Mouse (Mus musculus): ENCODE data around the gene Dnaaf3.
"Not testable (repeated sequence)": the region's sequence is repeated elsewhere in the genome, so short reads cannot be mapped to it uniquely, and the experiment has no call there.

The Dnaaf3 gene

DNA sequence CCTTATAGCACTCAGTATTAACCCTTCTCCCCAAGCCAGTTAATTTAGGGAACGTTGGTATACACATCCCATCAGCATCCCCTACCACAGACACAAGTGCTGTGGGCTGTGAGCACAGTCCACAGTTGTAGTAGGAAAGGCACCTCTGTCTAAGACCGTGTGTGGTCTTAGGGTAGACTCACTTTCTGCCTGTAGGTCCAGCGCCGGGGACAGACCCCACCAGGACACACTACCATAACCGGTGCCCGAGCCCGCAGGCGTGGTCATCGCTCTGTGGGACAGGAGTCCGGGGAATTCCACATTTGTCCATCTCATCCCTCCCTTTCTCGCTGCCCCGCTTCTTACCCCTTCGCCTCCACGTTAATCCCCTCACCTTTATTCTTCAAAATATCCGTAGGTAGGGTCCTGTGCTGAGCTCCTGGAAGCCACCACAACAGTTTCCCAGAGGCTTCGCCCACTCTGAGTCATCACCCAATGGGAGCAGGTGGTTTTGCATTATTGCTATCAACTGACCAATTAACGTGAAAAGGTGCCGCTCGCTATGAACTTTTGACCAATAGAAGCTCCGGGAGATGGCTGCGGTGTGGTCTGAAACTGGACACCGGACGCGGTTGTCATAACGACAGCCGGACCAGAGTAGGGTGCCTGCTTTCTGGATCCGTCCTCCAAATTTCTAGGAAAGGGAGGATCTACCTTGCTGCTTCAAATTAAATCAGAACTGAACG, at the start of gene Dnaaf3:
Gene Dnaaf3, minus strand, starts transcription at position 449 of the 725 bp plus-strand sequence.
- DNase-seq (ENCODE audit: low spot score) = peak; percentile 83

DNA sequence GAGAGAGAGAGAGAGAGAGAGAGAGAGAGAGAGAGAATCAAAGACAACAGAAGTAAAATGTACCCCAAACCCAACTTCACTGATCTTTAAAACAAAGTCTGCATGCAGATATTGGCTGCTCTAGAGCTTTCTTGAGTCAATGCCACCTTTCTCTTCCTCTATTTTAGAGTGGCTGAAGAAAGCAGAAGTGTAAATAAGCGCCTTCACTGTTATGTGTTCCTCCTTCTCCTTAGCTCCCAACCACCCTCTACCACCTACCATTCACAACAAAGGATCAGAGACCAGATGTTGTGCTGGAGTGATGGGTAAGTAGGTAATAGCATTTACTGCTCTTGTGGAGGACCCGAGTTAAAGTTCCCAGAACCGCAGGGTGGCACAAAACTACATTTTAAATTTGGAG, 49.2 kb upstream of the Dnaaf3 start:
- not testable (repeated sequence) for DNase-seq (ENCODE audit: low spot score)

DNA sequence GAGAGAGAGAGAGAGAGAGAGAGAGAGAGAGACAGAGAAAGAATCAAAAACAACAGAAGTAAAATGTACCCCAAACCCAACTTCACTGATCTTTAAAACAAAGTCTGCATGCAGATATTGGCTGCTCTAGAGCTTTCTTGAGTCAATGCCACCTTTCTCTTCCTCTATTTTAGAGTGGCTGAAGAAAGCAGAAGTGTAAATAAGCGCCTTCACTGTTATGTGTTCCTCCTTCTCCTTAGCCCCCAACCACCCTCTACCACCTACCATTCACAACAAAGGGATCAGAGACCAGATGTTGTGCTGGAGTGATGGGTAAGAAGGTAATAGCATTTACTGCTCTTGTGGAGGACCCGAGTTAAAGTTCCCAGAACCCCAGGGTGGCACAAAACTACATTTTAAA, 40.1 kb upstream of the Dnaaf3 start:
- not testable (repeated sequence) for DNase-seq (ENCODE audit: low spot score)

DNA sequence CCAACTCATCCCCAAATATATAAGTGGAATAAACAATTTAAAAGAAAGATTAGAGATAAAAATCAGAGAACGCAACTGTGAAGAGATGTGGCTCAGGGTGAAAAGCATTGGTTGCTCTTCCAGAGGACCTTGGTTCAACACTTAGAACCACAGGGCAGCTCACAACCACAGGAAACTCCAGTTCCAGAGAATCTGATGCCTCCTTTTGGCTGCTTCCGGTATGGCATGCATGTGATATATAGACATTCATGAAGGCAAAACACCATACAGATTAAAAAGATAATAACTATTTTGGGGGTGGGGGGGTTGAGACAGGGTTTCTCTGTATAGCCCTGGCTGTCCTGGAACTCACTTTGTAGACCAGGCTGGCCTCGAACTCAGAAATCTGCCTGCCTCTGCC, 30.4 kb upstream of the Dnaaf3 start:
- DNase-seq (ENCODE audit: low spot score) = no peak

DNA sequence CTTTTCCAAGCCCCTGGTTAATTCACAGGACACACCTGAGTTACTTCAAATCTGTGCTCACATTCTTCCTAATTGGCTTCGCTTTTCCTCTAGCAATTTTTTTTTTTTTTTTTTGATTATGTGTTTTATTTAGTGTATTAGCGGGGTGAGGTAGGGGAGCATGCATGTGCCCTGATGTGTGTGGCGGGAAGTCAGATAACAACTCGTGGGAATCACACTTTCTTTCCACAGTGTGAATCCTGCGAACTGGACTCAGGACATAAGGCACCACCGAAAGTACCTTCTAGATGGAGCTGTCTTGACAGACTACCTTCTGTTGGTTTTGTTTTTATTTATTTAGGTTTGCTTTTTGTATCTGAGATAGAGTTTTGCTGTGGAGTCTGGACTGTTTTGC, 24.9 kb upstream of the Dnaaf3 start:
- DNase-seq (ENCODE audit: low spot score) = no peak

DNA sequence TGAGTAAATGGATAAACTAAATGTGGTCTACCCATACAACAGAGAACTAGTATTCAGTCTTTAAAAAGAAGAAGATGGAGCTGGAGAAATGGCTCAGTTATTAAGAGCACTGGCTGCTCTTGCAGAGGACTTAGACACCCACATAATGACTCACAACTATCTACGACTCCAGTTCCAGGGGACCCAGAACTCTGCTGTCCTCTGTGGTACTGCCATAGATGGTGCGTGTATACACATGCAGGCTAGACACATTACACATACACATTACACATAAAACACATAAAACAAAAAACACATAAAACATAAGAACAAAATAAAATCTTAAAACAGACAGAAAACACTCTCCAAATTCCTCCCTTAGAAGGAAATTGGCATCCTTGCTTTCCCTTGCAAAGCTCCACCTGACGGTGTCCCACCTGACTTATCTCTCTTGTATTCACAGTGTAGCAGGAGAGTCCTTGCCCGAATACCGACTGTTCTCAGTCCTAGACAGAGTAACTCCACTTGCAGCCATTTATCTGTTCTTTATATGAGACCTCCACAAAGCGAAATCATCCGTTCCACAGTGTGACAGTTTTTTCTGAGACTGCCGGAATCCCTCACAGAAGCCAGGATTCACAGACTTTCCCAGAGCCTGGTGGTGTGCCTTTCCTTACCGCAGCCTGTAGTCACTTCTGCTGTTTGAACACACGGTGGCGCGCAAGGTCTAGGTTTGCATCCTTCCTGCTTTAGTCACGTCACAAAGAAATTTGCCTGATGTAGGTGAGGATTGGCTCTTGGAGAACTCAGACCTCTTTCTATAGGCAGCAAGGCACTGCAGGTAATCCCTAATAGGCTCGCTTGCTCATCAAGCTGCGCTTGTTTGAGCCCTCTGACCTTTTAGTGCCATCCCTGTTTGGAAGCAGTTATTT, 24.3 kb upstream of the Dnaaf3 start:
- DNase-seq (ENCODE audit: low spot score) = peak; percentile 42

DNA sequence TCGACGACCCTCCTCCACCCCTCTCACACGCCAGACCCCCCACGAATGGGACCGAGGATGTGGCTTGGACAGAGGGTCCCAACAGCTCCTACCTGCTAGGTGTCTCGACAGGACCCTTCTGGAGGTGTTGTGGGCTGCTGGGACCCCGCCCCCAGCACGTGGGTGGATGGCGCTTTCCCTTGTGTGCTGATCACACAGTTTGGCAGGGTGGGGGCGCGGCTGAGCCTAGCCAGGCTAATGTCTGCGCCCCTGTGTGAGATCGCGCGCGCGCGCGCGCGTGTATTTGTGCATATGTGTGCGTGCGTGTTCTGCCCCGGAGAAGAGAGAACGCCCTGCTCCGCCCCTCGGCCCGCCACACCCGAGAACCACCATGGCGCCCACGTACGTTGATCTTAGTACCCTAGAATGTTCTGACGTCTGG, 15.0 kb upstream of the Dnaaf3 start, which contains the start of gene Syt5:
Gene Syt5, minus strand, starts transcription at position 321 of the 421 bp plus-strand sequence.
- no peak for DNase-seq (ENCODE audit: low spot score)

DNA sequence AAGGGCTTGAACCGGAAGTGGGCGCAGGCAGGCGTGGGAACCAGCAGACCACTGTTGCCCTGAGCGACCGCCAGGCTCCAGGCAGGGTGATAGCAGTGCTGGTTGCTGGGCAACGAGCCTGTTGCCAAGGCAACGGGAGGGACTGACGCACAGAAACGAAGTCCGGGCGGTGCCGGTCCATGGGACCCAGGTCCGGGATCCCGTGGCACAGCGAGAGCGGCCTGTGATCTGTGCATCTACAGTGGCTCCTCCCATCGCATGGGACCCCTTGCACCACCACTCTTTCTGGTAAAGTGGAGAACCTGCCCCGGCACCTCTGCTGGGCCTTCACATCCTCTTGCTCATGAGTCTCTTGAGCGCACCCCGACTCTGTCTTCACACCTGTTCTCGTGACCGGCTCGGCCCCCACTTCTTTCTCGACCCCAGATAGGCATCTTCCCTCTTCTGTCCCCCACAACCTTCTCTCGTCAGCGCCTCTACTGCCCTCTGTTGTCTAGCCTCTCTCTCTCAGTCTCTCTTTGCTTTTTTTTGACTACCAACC, 14.4 kb upstream of the Dnaaf3 start:
- peak; percentile 73 for DNase-seq (ENCODE audit: low spot score)

DNA sequence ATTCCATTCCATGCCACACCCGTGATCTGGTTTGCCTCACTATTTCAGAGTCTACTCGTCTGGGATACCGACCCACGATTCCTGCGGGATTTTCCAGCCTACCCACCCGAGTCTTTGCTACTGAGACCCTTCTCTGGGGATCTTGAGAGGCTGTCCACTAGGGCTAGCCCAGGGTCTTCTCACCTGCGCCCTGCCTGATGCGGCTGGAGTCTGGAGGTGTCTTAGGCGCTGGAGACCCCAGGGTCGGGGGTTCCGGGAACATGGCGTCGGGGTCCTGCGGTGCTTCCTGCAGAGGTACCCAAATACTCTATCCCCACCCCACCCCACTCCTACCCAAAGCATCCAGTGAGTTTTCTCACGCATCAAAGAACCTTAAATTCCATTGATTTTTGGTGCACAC, 13.8 kb upstream of the Dnaaf3 start:
- DNase-seq (ENCODE audit: low spot score) = no peak

DNA sequence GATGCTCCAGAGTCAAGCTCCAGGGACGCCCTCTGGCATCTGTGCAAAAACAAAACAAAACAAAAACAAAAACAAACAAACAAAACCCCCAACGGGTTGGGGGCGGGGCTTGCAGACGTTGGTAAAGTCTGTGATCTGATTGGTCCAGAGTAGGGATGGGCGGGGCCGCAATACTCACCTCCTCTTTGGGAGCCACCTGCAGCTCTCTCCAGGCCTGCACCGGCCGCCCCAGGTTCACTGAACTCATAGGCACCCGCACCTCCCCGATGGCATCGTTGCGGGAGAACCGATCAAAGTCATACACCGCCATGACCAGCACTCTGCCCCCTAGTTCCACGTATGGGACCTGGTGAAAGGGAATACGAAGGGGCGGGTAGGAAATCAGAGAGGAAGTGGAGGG, 9.8 kb upstream of the Dnaaf3 start:
- DNase-seq (ENCODE audit: low spot score) = peak; percentile 38

DNA sequence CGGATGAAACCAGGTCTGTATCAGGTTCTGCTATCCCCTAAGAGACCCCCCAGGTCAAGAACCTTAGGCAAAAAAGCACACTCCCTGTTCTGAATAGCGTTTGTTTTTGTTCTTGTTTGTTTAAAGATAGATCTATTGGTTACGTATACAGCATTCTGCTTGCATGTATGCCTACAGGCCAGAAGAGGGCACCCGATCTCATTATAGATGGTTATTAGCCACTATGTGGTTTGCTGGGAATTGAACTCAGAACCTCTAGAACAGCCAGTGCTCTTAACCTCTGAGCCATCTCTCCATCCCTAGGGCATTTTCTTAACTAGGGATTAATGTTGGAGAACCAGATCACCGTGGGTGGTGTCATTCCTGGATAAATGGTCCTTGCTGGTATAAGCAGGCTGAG, 9.1 kb upstream of the Dnaaf3 start:
- no peak for DNase-seq (ENCODE audit: low spot score)

DNA sequence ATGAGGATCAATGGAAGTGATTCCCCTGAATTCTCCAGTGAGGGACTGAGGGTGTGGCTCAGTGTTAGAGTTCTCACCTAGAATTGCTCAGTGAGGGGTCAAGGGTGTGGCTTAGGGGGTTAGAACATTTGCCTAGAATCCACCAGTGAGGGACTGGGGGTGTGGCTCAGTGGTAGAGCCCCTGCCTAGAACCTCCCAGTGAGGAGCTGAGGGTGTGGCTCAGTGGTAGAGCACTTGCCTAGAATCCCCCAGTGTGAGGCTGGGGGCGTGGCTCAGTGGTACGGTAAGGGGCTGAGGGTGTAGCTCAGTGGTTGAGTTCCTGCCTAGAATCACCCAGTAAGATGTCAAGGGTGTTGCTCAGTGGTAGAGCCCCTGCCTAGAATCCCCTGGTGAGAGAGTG, 6.8 kb upstream of the Dnaaf3 start:
- no peak for DNase-seq (ENCODE audit: low spot score)

DNA sequence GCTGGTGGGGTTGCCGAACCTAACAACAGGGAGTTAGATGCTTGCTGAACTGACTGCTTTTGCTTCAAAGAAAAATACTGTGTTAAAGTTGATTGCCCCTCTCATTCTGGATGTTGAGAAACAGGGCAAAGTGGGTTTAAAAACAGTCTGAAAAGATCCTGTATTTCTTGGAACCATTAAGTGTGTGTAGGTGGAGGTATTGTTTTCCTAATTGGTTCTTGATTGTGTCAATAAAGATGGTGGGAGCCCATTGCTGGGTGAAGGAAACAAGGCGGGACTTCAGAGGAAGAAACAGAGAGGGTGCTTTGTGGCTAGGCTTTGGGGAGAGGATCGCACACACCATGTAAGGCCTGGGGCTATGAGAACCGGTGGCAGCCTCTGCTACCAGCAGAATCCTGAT, 4.9 kb upstream of the Dnaaf3 start:
- no peak for DNase-seq (ENCODE audit: low spot score)

DNA sequence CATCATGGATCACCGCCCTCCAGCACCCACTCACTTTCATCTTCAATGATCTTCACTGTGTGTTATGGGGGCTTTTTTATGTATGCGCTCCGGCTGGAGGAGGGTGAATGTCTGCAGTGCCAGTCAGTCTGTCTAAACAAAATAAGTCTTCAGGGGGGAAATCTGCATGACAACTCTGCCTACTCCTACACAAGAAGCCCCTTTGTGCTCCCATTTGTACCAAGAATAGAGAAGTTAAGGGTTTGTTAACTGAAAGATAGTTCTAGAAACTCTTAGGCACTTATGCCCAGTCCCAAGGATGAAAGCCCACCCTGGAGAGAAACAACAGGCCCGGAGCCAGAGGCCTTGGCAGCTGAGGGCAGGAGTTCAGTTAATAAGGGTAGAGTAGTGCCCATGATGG, 4.1 kb upstream of the Dnaaf3 start:
- no peak for DNase-seq (ENCODE audit: low spot score)

DNA sequence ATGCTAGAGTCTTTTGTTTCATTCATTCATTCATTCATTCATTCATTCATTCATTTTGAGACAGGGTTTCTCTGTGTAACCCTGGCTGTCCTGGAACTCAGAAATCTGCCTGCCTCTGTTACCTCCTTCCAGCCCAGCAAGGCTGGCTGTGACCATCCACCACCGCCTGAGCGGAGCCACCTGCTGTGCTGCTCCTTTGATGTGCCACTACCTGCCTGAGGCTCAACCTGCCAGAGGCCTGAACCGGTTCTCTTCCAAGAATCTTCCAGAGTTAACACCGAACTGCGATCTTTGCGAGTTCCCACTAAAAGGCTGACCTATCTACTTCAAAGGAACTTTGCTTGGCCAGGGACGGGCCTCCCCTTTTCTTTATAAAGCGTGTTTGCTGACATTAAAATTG, 2.1 kb downstream of the Dnaaf3 start:
- not testable (repeated sequence) for DNase-seq (ENCODE audit: low spot score)

DNA sequence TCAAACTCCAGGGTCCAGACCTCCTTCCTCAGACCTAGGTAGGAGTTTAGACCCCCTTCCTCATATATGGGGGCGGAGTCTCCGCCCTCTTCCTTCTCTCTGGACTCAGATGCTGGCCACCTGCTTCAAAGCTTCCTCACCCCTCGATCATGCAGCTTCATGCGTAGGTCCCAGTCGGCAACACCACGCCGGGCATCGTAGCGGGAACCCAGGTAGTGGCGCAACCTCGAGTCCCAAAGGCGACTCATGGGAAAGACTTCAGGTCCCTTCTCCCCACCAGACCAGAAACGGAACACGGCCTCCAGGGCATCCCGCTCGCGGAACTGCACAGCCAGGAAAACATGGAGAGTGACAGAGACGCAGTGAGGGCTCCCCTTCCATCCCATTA, 5.0 kb downstream of the Dnaaf3 start:
- DNase-seq (ENCODE audit: low spot score) = peak; percentile 3

DNA sequence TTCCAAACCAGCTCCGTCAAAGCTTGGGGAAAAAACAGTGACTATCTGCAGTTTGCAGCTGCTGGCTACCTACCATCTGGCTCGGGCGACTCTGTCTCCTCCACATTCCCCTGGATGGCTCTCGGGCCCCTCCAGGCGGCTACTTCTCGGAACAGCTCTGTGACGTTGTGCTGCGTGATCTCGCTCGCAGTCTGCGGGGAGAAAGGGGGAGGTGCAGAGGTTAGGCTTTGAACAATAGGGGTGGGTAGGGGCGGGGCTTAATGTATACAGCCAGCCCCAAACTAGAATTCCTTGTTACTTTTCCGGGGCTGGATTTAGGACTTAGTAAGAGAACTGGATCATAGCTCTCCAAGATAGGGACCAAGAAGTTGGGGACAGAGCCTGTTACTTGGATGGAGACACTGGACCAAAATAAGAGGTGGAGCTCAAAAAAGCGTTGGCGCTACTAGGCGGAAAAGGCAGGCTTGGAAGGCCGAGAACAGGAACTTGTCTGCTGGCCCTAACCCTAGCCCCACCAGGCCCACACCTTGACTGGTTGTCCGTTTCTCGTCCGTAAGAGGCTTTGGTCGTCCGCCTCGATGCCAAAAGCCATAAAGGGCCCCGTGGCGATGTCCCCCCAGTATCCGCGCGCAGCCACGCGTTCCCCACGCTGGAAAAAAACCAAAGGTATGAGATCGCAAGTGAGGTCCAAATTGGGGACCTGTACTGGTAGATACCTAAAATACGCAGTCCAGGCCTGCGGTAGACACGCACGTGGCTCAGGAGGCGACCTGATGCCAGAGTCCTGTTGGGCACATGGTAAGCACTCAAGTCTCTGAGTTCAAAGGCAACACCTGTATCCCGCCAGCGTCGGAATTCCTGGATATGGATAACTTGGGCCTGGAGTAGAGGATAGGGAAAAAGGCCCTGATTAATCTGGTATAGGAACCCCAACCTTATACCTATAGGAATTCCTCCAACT, 5.6 kb downstream of the Dnaaf3 start:
- DNase-seq (ENCODE audit: low spot score) = peak; percentile 67

DNA sequence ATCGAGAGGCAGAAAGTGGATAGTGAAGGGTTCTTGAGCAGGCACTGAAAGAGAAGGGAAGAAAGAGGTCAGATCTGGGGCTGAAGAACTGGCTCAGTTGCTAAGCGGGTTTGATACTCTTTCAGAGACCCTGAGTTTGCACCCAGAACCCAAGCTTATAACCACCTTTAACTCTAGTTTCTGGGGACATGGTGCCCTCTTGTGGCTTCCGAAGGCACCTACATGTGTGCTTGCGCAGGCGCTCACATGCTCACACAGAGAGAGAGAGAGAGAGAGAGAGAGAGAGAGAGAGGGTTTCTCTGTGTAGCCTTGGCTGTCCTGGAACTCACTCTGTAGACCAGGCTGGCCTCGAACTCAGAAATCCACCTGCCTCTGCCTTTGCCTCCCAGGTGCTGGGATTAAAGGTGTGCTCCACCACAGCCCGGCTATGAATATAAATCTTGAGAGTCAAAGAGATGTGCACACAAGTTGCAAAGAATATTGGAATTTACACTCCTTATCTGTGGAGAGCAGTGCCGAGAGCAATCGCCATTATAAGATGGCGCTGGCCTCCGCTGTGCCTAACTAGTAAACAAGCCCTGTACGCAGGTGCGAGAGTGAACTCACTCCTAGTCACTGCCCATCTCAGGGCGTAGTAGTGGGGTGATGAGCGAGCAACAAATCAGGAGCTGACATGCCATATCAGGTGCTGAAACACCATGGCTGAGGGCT, 7.9 kb downstream of the Dnaaf3 start, which contains the start of gene Tnni3:
Gene Tnni3, minus strand, starts transcription at position 18 of the 711 bp plus-strand sequence.
- DNase-seq (ENCODE audit: low spot score) = peak; percentile 22

DNA sequence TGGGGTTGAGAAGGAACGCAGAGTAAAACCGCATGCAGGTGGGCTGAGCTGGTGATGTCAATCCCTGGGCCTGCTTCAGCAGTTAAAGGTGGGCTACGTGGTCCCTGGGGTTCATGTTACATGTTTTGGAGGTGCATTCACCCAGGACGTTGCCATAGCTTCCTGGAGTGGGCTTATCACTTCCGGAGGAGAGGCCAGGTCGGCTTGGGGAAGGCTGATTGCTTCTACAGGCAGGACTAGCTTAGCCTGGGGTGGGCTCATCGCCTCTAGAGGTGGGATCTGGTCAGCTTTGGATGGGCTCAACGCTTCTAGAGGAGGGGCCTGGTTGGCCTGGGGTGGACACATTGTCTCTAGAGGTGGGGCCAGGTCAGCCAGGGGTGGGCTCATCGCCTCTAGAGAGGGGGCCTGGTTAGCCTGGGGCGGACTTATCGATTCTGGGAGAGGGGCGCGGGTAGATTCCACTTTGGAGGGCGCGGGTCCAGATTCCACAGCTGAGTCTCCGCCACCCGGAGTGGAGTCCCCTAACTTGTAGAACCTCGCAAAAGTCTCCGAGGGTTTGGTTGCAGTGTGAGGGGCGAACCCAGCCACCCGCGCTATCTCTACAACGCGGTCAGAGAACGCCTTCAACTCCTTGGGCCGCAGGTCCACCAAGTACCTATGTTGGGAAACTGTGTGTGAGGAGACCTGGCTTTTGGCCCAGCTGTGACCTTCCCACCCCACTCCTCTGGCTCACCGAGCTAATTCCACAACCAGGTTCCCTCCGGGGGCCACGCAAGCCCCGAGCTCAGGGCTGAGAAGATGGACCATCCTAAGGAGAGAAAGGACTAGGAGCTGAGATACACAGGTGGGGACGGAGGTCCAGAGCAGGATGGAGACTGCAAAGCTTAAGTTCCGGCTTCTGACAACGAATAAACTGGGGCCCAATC, 8.8 kb downstream of the Dnaaf3 start:
- peak; percentile 4 for DNase-seq (ENCODE audit: low spot score)

DNA sequence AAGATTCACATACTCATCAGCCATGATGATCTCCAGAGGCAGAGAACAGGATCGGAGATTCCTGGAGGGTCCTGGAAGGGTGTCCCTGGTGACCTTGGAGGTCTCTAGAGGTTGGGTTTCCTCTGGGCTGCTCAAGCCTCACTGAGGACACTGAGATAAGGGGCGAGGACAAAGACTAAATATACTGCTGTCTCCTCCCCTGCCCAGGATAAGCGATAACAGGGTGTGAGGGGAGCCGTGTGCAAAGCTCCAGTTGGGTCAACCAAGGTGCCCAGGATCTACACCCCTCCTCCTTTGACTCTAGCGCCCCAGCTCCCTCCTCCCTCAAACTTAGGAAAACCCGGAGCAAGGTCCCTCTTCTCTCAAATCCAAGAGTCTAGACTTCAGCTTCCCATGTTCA, 10.0 kb downstream of the Dnaaf3 start:
- DNase-seq (ENCODE audit: low spot score) = peak; percentile 57

Data from testis, postnatal 14 days (tissue).